Mouse (Mus musculus) midbrain, embryonic 14.5 days (tissue): ENCODE data around the gene Mcrs1. TPM values are rescaled to one million over a fixed set of nuclear protein-coding genes. Genes with fewer than 3 reads are reported as not detected.
A peak's percentile ranks its signal among the peaks of the same experiment; 100 is the strongest.

Source experiments
- ATAC-seq: fragments of 200-750 bp; cut with Nextera tagmentation; 2 replicates; pipeline ENCODE4 v1.8.0; 2017; ENCODE audit warnings: moderate number of reproducible peaks, moderate library complexity; ENCODE audit not compliant: low FRiP score, low TSS enrichment
- DNase-seq: peaks from one replicate; pipeline ENCODE4 v3.0.0-alpha.2; 2015
- H3K27ac ChIP-seq: fragments of 300-500 bp; sonication (generic); replicated peaks from 2 replicates; pipeline ENCODE4 v1.5.1; 2014; ENCODE audit warnings: mild to moderate bottlenecking, low read depth, low read length, moderate library complexity
- H3K27me3 ChIP-seq: fragments of 300-500 bp; sonication (generic); 2 replicates; pipeline ENCODE4 v1.6.1; 2014; ENCODE audit warnings: low read length, control low read depth, mixed read lengths; ENCODE audit not compliant: control insufficient read depth, insufficient read depth
- H3K36me3 ChIP-seq: fragments of 300-500 bp; sonication (generic); 2 replicates; pipeline ENCODE4 v1.6.1; 2014; ENCODE audit warnings: low read length, control low read depth; ENCODE audit not compliant: control insufficient read depth, insufficient read depth
- H3K4me1 ChIP-seq: fragments of 300-500 bp; sonication (generic); 2 replicates; pipeline ENCODE4 v1.6.1; 2014; ENCODE audit warnings: mild to moderate bottlenecking, antibody characterized with exemption, low read length, control low read depth; ENCODE audit not compliant: control insufficient read depth, insufficient read depth
- H3K4me2 ChIP-seq: fragments of 300-500 bp; sonication (generic); 2 replicates; pipeline ENCODE4 v1.6.1; 2014; ENCODE audit warnings: mild to moderate bottlenecking, low read length, moderate library complexity
- H3K4me3 ChIP-seq: fragments of 300-500 bp; sonication (generic); replicated peaks from 2 replicates; pipeline ENCODE4 v1.5.1; 2014; ENCODE audit warnings: low read depth, low read length
- H3K9ac ChIP-seq: fragments of 300-500 bp; sonication (generic); replicated peaks from 2 replicates; pipeline ENCODE4 v1.6.1; 2014; ENCODE audit warnings: mild to moderate bottlenecking, low read length, moderate library complexity
- H3K9me3 ChIP-seq: fragments of 300-500 bp; sonication (generic); 2 replicates; pipeline ENCODE4 v1.6.1; 2016; ENCODE audit warnings: low read length, control low read depth, mixed read lengths; ENCODE audit not compliant: control insufficient read depth
- WGBS: fragments of 180-500 bp; shearing (Covaris S2); extraction: QIAGEN DNeasy Blood & Tissue Kit; methylation state at CpG from one replicate; pipeline ENCODE4 v1.1.7; 2014; 5-methylcytosine and 5-hydroxymethylcytosine counted together
- polyA plus RNA-seq: library from polyadenylated mRNA; unstranded; fragments of >200 nt; fragmentation: Nextera tagmentation; extraction: Ambion mirVana; gene quantifications from 2 replicates; pipeline ENCODE4 v1.2.1, GENCODE M21; 2014

Mcrs1 gene
- polyA plus RNA-seq: 219 and 239 TPM in 2 replicates

DNA sequence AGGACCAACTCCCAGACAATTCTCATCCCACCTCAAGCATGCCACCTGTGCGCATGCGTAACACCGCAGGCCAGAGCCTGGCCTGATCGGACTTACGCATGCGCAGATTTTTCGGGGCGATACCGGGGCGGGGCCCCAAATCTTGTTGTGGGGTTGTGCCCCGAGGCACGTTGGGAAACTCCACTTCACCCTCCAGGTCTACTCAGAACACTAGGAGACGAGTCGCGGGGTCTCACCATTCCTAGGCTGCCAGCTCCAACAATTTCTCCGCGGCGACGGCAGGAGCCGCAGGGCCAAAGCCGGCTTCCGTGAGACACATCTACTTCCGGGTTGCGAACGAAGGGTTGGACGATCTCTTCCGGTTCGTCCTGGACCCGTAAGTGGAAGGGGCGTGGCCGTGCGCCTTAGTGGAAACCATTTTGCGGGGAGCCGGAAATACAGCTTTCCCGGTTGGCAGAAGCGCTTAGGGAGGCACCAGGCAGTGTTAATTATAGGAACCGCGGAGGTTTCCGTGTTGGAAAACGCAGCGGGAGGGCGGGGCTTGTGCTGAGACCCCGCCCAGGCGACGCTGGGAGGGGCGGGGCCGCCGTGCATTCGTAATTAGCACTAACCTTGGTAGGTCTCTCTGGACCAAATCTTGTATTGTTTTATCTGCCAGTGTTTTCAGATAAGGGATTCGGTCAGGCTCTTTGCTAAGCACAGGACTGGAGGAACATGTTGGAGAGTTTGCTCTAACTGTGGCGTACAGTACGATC, at the start of gene Mcrs1:
Mcrs1 (minus strand) TSS at position 336 of the 755 bp plus-strand sequence.
- Histone ChIP-seq H3K4me1 (peaks cover 7% of the 10 kb centered on the region), H3K27ac (peak within 1 kb of the TSS; percentile 94), H3K36me3 (peaks cover 27% of the 10 kb centered on the region), H3K9ac (peak within 1 kb of the TSS; percentile 61), H3K27me3 (no peaks in the 10 kb centered on the region), H3K4me2 (peak within 1 kb of the TSS; percentile 75), H3K9me3 (no peaks in the 10 kb centered on the region), H3K4me3 (peak within 1 kb of the TSS; percentile 56)
- peak; percentile 93 for ATAC-seq
- under 1% methylated on average over 52 of the region's 52 CpGs for WGBS
- DNase-seq: peak; percentile 100

DNA sequence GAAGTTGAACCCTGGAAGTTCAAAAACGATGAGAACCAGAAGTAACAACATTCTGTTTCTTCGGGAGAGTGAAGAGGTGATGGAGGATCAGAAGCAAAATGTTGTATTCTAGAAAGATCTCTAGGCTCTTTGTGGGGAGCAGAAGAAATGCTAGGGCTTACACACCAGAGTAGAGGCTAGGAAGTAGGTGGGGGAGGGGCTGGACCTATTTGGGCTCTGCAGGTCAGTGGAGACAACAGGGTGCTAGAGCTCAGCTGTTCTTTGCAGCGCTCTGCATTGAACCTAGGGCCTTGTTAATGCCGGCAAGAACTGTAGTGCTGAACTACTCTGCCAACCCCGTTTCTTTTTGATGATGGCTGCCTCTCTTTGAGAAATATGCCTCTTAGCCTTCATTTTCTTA, 44.5 kb upstream of the Mcrs1 start:
- peak overlapping the region; percentile 58 for H3K4me2 ChIP-seq
- H3K4me1 ChIP-seq: peaks cover 10% of the 10 kb centered on the region
- ATAC-seq (no peak), DNase-seq (no peak)
- peak overlapping the region; percentile 74 for H3K4me3 ChIP-seq
- peak overlapping the region; percentile 91; the same call in 1 of the 2 replicates for H3K27ac ChIP-seq
- no peaks in the 10 kb centered on the region for H3K27me3 ChIP-seq
- H3K9ac ChIP-seq: peak overlapping the region; percentile 71
- no peaks in the 10 kb centered on the region for H3K9me3 ChIP-seq
- 33% methylated on average over 5 of the region's 5 CpGs for WGBS
- H3K36me3 ChIP-seq: no peaks in the 10 kb centered on the region

- peak within 1 kb of the TSS; percentile 71 for H3K9ac ChIP-seq
- H3K27ac ChIP-seq: peak within 1 kb of the TSS; percentile 91
- H3K27me3 ChIP-seq: no peaks in the 10 kb centered on the region
- peak; percentile 57 for DNase-seq
- peak; percentile 53 for ATAC-seq
- peak within 1 kb of the TSS; percentile 58 for H3K4me2 ChIP-seq
- WGBS: 2% methylated on average over 15 of the region's 17 CpGs
- no peaks in the 10 kb centered on the region for H3K9me3 ChIP-seq
- no peaks in the 10 kb centered on the region for H3K36me3 ChIP-seq
- peaks cover 10% of the 10 kb centered on the region for H3K4me1 ChIP-seq
- H3K4me3 ChIP-seq: peak within 1 kb of the TSS; percentile 74
Observed at GRCm38 (mm10) chr15:99295484-99295981, 43.8 kb upstream of the Mcrs1 start, which contains the start of gene Fam186b. TSS of gene Fam186b (minus strand) at chr15:99295888.

GRCm38 (mm10) chr15:99294813-99295374, 43.1 kb upstream of the Mcrs1 start, which contains the start of gene Prpf40b:
TSS of gene Prpf40b (plus strand) at chr15:99295087.
- Histone ChIP-seq H3K4me1 (peaks cover 10% of the 10 kb centered on the region), H3K4me3 (peak within 1 kb of the TSS; percentile 74)
- WGBS: under 1% methylated on average over 64 of the region's 64 CpGs

DNA sequence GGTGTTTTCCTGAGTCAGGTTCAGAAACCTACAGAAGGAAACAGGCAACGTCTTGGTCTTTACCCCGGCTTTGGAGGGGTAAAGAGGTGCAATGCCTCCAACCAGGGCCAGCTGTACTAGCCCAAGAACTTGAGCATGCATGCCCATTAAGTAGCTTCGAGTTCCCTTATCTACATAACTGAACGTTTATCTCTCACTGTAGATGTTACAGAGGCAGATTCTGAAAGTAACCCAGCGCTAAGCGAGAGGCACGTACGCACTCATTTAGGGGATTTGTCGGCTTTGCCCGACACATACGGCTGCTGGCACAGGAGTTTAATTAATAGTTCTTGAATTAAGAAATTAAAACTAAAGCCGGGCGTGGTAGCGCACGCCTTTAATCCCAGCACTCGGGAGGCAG, 42.5 kb upstream of the Mcrs1 start:
- WGBS: 32% methylated on average over 16 of the region's 16 CpGs
- peak overlapping the region; percentile 74 for H3K4me3 ChIP-seq
- no peak for ATAC-seq
- DNase-seq: peak; percentile 19
- peak overlapping the region; percentile 58 for H3K4me2 ChIP-seq
- no peak overlapping the region for H3K27ac ChIP-seq
- no peaks in the 10 kb centered on the region for H3K27me3 ChIP-seq
- H3K36me3 ChIP-seq: no peaks in the 10 kb centered on the region
- H3K4me1 ChIP-seq: peaks cover 10% of the 10 kb centered on the region
- no peaks in the 10 kb centered on the region for H3K9me3 ChIP-seq
- peak overlapping the region; percentile 71; the same call in 1 of the 2 replicates for H3K9ac ChIP-seq

More at GRCm38 (mm10) chr15:99294813-99295374, 43.1 kb upstream of the Mcrs1 start, which contains the start of gene Prpf40b:
- no peaks in the 10 kb centered on the region for H3K36me3 ChIP-seq
- H3K27ac ChIP-seq: peak within 1 kb of the TSS; percentile 91
- peak; percentile 97 for DNase-seq
- H3K27me3 ChIP-seq: no peaks in the 10 kb centered on the region
- H3K9ac ChIP-seq: peak within 1 kb of the TSS; percentile 71
- ATAC-seq: peak; percentile 96
- H3K9me3 ChIP-seq: no peaks in the 10 kb centered on the region
- peak within 1 kb of the TSS; percentile 58 for H3K4me2 ChIP-seq

DNA sequence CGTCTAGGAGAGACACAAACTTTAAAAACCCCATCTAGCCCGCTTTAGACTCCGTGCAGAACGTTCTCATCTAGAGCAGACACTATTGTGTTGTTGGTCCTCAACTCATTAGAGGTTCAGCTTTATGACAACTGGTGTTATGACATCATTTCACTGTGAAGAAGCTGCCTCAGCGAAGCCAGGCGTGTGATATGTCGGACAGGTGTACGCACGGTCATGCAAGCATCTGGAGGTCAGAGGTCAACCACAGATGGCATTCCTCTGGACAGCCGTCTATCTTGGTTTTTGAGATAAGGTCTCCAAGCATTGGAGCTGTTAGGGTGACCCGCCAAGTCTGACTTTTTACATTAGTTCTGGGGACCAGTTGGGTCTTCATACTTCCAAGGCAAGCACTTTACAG, 38.8 kb upstream of the Mcrs1 start:
- 91% methylated on average over 11 of the region's 11 CpGs for WGBS
- H3K4me3 ChIP-seq: no peak overlapping the region

GRCm38 (mm10) chr15:99285189-99285535, 33.4 kb upstream of the Mcrs1 start:
- no peak overlapping the region for H3K4me3 ChIP-seq
- WGBS: 54% methylated on average over 8 of the region's 8 CpGs
- ATAC-seq (no peak), DNase-seq (no peak)
- H3K27ac ChIP-seq: no peak overlapping the region
- no peaks in the 10 kb centered on the region for H3K9me3 ChIP-seq
- no peaks in the 10 kb centered on the region for H3K4me1 ChIP-seq
- H3K36me3 ChIP-seq: no peaks in the 10 kb centered on the region
- no peak overlapping the region for H3K4me2 ChIP-seq
- H3K27me3 ChIP-seq: no peaks in the 10 kb centered on the region
- no peak overlapping the region for H3K9ac ChIP-seq

More for the DNA sequence above, 38.8 kb upstream of the Mcrs1 start:
- H3K4me1 ChIP-seq: no peaks in the 10 kb centered on the region
- ATAC-seq (no peak), DNase-seq (no peak)
- H3K9me3 ChIP-seq: no peaks in the 10 kb centered on the region
- no peaks in the 10 kb centered on the region for H3K36me3 ChIP-seq
- no peak overlapping the region for H3K4me2 ChIP-seq
- no peak overlapping the region for H3K27ac ChIP-seq
- H3K9ac ChIP-seq: no peak overlapping the region
- H3K27me3 ChIP-seq: no peaks in the 10 kb centered on the region

GRCm38 (mm10) chr15:99284527-99285188, 32.9 kb upstream of the Mcrs1 start:
- H3K9ac ChIP-seq: no peak overlapping the region
- H3K27me3 ChIP-seq: no peaks in the 10 kb centered on the region
- 49% methylated on average over 14 of the region's 14 CpGs for WGBS
- H3K4me3 ChIP-seq: no peak overlapping the region
- DNase-seq (peak; percentile 3), ATAC-seq (no peak)
- H3K4me1 ChIP-seq: no peaks in the 10 kb centered on the region
- H3K9me3 ChIP-seq: no peaks in the 10 kb centered on the region
- no peaks in the 10 kb centered on the region for H3K36me3 ChIP-seq
- H3K27ac ChIP-seq: no peak overlapping the region
- no peak overlapping the region for H3K4me2 ChIP-seq
